Mouse (Mus musculus): ENCODE data around the gene Hcls1. TPM values are rescaled to one million over a fixed set of nuclear protein-coding genes. Genes with fewer than 3 reads are reported as not detected.

Hcls1 gene
- polyA plus RNA-seq, 1 experiment from 2014 or later: 1.0 TPM

DNA sequence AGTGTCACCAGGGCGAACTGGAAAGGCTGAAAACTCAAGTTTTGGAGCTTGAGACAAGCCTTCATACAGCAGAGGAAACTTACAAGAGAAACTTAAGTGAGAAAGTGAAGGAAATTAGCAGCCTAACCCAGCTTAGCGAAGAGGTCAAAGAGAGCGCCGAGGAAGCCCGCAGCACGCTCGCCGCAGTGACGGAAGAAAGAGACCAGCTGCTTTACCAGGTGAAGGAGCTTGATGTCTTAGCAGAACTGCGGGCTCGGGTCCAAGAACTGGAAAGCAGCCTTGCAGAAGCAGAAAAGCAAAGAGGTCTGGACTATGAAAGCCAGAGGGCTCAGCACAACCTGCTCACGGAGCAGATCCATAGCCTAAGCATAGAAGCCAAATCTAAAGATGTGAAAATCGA lies 22.5 kb upstream of the Hcls1 start:
- Histone ChIP-seq H3K27ac (ENCODE audit: low read depth, low read length) (no peak overlapping the region), H3K9me3 (ENCODE audit: control insufficient read depth, low read length) (no peaks in the 10 kb centered on the region), H3K27me3 (ENCODE audit: control insufficient read depth, insufficient read depth, low read length) (no peaks in the 10 kb centered on the region), H3K4me2 (ENCODE audit: low read depth) (no peak overlapping the region), H3K36me3 (ENCODE audit: control insufficient read depth, insufficient read depth, low read length) (peaks cover 3% of the 10 kb centered on the region), H3K9ac (ENCODE audit: low read length) (no peak overlapping the region), H3K4me3 (ENCODE audit: low read depth, low read length) (no peak overlapping the region), H3K4me1 (ENCODE audit: control insufficient read depth, insufficient read depth, low read length) (no peaks in the 10 kb centered on the region)
- ATAC-seq (ENCODE audit: insufficient read depth, low FRiP score, low TSS enrichment) (no peak), DNase-seq (ENCODE audit: low spot score) (no peak)
- 93% methylated on average over 13 of the region's 13 CpGs for WGBS

GRCm38 (mm10) chr16:36914195-36914594 lies 20.6 kb upstream of the Hcls1 start:
- Histone ChIP-seq H3K4me3 (ENCODE audit: low read depth, low read length) (no peak overlapping the region), H3K27me3 (ENCODE audit: control insufficient read depth, insufficient read depth, low read length) (no peaks in the 10 kb centered on the region), H3K27ac (ENCODE audit: low read depth, low read length) (no peak overlapping the region), H3K4me1 (ENCODE audit: control insufficient read depth, insufficient read depth, low read length) (no peaks in the 10 kb centered on the region), H3K4me2 (ENCODE audit: low read depth) (no peak overlapping the region), H3K36me3 (ENCODE audit: control insufficient read depth, insufficient read depth, low read length) (peaks cover 8% of the 10 kb centered on the region), H3K9ac (ENCODE audit: low read length) (no peak overlapping the region), H3K9me3 (ENCODE audit: control insufficient read depth, low read length) (no peaks in the 10 kb centered on the region)
- no peak for DNase-seq (ENCODE audit: low spot score)
- 92% methylated on average over 5 of the region's 5 CpGs for WGBS
- ATAC-seq (ENCODE audit: insufficient read depth, low FRiP score, low TSS enrichment): no peak

DNA sequence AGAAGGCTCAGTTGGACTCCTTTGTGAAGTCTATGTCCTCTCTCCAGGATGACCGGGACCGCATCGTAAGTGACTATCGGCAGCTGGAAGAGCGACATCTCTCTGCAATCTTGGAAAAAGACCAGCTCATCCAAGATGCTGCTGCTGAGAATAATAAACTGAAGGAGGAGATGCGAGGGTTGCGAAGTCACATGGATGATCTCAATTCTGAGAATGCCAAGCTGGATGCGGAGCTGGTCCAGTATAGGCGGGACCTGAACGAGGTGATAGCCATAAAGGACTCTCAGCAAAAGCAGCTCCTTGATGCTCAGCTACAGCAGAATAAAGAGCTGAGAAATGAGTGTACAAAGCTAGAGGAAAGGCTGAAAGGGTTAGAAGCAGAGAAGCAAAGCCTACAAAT lies 16.3 kb upstream of the Hcls1 start:
- H3K4me1 ChIP-seq (ENCODE audit: control insufficient read depth, insufficient read depth, low read length): no peaks in the 10 kb centered on the region
- H3K4me3 ChIP-seq (ENCODE audit: low read depth, low read length): no peak overlapping the region
- H3K9ac ChIP-seq (ENCODE audit: low read length): no peak overlapping the region
- no peak for DNase-seq (ENCODE audit: low spot score)
- H3K27me3 ChIP-seq (ENCODE audit: control insufficient read depth, insufficient read depth, low read length): no peaks in the 10 kb centered on the region
- H3K27ac ChIP-seq (ENCODE audit: low read depth, low read length): no peak overlapping the region
- no peak overlapping the region for H3K4me2 ChIP-seq (ENCODE audit: low read depth)
- H3K36me3 ChIP-seq (ENCODE audit: control insufficient read depth, insufficient read depth, low read length): peaks cover 5% of the 10 kb centered on the region; the same call in 1 of the 2 replicates
- no peaks in the 10 kb centered on the region for H3K9me3 ChIP-seq (ENCODE audit: control insufficient read depth, low read length)
- 93% methylated on average over 10 of the region's 10 CpGs for WGBS
- ATAC-seq (ENCODE audit: insufficient read depth, low FRiP score, low TSS enrichment): no peak

DNA sequence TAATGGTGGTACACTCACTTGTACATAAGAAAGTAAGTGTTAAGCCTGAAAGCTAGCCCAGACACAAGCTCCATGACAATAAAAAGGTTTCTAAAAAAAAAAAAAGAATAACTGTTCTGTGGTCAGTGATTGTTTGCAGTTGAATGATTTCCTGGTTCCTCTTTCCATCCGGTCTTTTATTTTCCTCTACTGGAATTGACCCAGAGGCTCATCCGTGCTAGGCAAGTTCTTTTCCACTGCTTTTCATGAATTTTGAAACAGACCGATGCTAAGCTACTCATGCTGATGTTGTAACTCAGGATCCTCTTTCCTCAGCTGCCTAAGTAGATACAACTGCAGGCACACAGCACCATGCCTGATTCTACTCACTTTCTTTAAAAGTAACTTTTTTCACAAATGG lies 14.4 kb upstream of the Hcls1 start:
- Histone ChIP-seq H3K4me1 (ENCODE audit: control insufficient read depth, insufficient read depth, low read length) (no peaks in the 10 kb centered on the region), H3K27ac (ENCODE audit: low read depth, low read length) (no peak overlapping the region), H3K9ac (ENCODE audit: low read length) (no peak overlapping the region), H3K27me3 (ENCODE audit: control insufficient read depth, insufficient read depth, low read length) (no peaks in the 10 kb centered on the region), H3K4me2 (ENCODE audit: low read depth) (no peak overlapping the region), H3K9me3 (ENCODE audit: control insufficient read depth, low read length) (no peaks in the 10 kb centered on the region), H3K4me3 (ENCODE audit: low read depth, low read length) (no peak overlapping the region), H3K36me3 (ENCODE audit: control insufficient read depth, insufficient read depth, low read length) (peaks cover 5% of the 10 kb centered on the region; the same call in 1 of the 2 replicates)
- WGBS: 90% methylated on average over 3 of the region's 3 CpGs
- DNase-seq (ENCODE audit: low spot score): no peak
- no peak for ATAC-seq (ENCODE audit: insufficient read depth, low FRiP score, low TSS enrichment)

DNA sequence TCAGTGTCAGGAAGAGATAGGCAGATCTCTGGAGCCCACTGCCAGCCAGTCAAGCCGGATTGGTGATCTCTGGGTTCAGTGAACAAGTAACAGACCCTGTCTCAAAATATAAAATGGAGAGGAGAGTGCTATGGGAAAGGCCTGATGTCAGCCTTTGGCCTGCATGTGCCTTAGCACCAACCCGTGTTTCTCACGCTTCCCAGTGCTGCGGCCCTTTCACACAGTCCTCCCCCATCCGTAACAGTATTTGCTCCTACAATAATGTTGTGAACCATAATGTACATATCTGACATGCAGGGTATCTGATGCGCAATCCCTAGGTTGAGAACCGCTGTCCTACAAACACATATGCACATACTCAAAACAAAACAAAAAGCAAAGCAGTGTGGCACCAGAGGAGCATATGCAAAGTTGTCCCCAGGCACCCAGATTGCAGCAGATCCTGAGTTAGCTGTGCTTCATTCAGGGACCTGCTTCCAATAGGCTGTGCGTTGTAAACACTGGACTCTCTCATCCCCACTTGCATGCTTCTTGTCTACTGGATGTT lies 13.6 kb upstream of the Hcls1 start:
- no peak overlapping the region for H3K9ac ChIP-seq (ENCODE audit: low read length)
- 92% methylated on average over 8 of the region's 8 CpGs for WGBS
- DNase-seq (ENCODE audit: low spot score) (no peak), ATAC-seq (ENCODE audit: insufficient read depth, low FRiP score, low TSS enrichment) (no peak)
- no peak overlapping the region for H3K4me2 ChIP-seq (ENCODE audit: low read depth)
- H3K27me3 ChIP-seq (ENCODE audit: control insufficient read depth, insufficient read depth, low read length): no peaks in the 10 kb centered on the region
- H3K36me3 ChIP-seq (ENCODE audit: control insufficient read depth, insufficient read depth, low read length): peaks cover 8% of the 10 kb centered on the region; the same call in 1 of the 2 replicates
- H3K4me3 ChIP-seq (ENCODE audit: low read depth, low read length): no peak overlapping the region
- no peaks in the 10 kb centered on the region for H3K4me1 ChIP-seq (ENCODE audit: control insufficient read depth, insufficient read depth, low read length)
- H3K27ac ChIP-seq (ENCODE audit: low read depth, low read length): no peak overlapping the region
- H3K9me3 ChIP-seq (ENCODE audit: control insufficient read depth, low read length): no peaks in the 10 kb centered on the region

GRCm38 (mm10) chr16:36921980-36922379 lies 12.8 kb upstream of the Hcls1 start:
- peaks cover 8% of the 10 kb centered on the region; the same call in 1 of the 2 replicates for H3K36me3 ChIP-seq (ENCODE audit: control insufficient read depth, insufficient read depth, low read length)
- 92% methylated on average over 6 of the region's 6 CpGs for WGBS
- ATAC-seq (ENCODE audit: insufficient read depth, low FRiP score, low TSS enrichment): no peak

DNA sequence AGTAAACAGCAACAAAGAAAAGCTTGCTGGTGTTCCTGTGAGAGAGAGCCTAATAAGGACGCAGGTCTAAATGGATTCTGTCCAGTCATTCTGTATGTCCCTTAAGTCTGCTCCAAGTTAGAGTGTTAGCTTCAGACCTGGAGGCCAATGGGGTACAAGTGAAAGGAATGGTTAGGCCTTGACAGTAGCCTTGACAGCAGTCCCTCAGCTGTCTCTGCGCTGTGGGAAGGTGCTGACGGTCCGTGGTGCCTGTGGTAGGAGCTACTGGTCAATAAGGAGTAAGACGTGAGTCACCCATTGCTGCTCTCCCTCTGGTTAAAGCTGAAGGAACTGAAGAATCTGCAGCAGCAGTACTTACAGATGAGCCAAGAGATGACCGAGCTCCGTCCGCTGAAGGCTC lies 10.5 kb upstream of the Hcls1 start:
- ATAC-seq (ENCODE audit: insufficient read depth, low FRiP score, low TSS enrichment): no peak
- Histone ChIP-seq H3K27ac (ENCODE audit: low read depth, low read length) (no peak overlapping the region), H3K4me2 (ENCODE audit: low read depth) (no peak overlapping the region), H3K9me3 (ENCODE audit: control insufficient read depth, low read length) (no peaks in the 10 kb centered on the region), H3K27me3 (ENCODE audit: control insufficient read depth, insufficient read depth, low read length) (no peaks in the 10 kb centered on the region), H3K36me3 (ENCODE audit: control insufficient read depth, insufficient read depth, low read length) (0 out of 2 replicates have a peak, but pooled peaks cover 2% of the 10 kb centered on the region), H3K9ac (ENCODE audit: low read length) (no peak overlapping the region), H3K4me1 (ENCODE audit: control insufficient read depth, insufficient read depth, low read length) (no peaks in the 10 kb centered on the region), H3K4me3 (ENCODE audit: low read depth, low read length) (no peak overlapping the region)
- DNase-seq (ENCODE audit: low spot score): no peak
- 93% methylated on average over 8 of the region's 8 CpGs for WGBS

More at GRCm38 (mm10) chr16:36921980-36922379, 12.8 kb upstream of the Hcls1 start:
- H3K9ac ChIP-seq (ENCODE audit: low read length): no peak overlapping the region
- DNase-seq (ENCODE audit: low spot score): no peak
- no peak overlapping the region for H3K4me3 ChIP-seq (ENCODE audit: low read depth, low read length)
- H3K27me3 ChIP-seq (ENCODE audit: control insufficient read depth, insufficient read depth, low read length): no peaks in the 10 kb centered on the region
- no peaks in the 10 kb centered on the region for H3K9me3 ChIP-seq (ENCODE audit: control insufficient read depth, low read length)
- H3K4me2 ChIP-seq (ENCODE audit: low read depth): no peak overlapping the region
- no peak overlapping the region for H3K27ac ChIP-seq (ENCODE audit: low read depth, low read length)
- H3K4me1 ChIP-seq (ENCODE audit: control insufficient read depth, insufficient read depth, low read length): no peaks in the 10 kb centered on the region

GRCm38 (mm10) chr16:36925351-36925750 lies 9.4 kb upstream of the Hcls1 start:
- H3K9ac ChIP-seq (ENCODE audit: low read length): no peak overlapping the region
- no peak overlapping the region for H3K4me3 ChIP-seq (ENCODE audit: low read depth, low read length)
- DNase-seq (ENCODE audit: low spot score) (no peak), ATAC-seq (ENCODE audit: insufficient read depth, low FRiP score, low TSS enrichment) (no peak)
- no peaks in the 10 kb centered on the region for H3K27me3 ChIP-seq (ENCODE audit: control insufficient read depth, insufficient read depth, low read length)
- no peak overlapping the region for H3K27ac ChIP-seq (ENCODE audit: low read depth, low read length)
- no peaks in the 10 kb centered on the region for H3K9me3 ChIP-seq (ENCODE audit: control insufficient read depth, low read length)
- H3K4me2 ChIP-seq (ENCODE audit: low read depth): no peak overlapping the region
- 91% methylated on average over 6 of the region's 6 CpGs for WGBS
- no peaks in the 10 kb centered on the region for H3K4me1 ChIP-seq (ENCODE audit: control insufficient read depth, insufficient read depth, low read length)
- H3K36me3 ChIP-seq (ENCODE audit: control insufficient read depth, insufficient read depth, low read length): peaks cover 2% of the 10 kb centered on the region; the same call in 1 of the 2 replicates

GRCm38 (mm10) chr16:36925797-36926196 lies 9.0 kb upstream of the Hcls1 start:
- Histone ChIP-seq H3K4me1 (ENCODE audit: control insufficient read depth, insufficient read depth, low read length) (no peaks in the 10 kb centered on the region), H3K9ac (ENCODE audit: low read length) (no peak overlapping the region), H3K9me3 (ENCODE audit: control insufficient read depth, low read length) (no peaks in the 10 kb centered on the region), H3K27ac (ENCODE audit: low read depth, low read length) (no peak overlapping the region), H3K4me3 (ENCODE audit: low read depth, low read length) (no peak overlapping the region), H3K4me2 (ENCODE audit: low read depth) (no peak overlapping the region), H3K36me3 (ENCODE audit: control insufficient read depth, insufficient read depth, low read length) (peaks cover 2% of the 10 kb centered on the region; the same call in 1 of the 2 replicates), H3K27me3 (ENCODE audit: control insufficient read depth, insufficient read depth, low read length) (no peaks in the 10 kb centered on the region)
- no peak for DNase-seq (ENCODE audit: low spot score)
- 83% methylated on average over 6 of the region's 6 CpGs for WGBS
- no peak for ATAC-seq (ENCODE audit: insufficient read depth, low FRiP score, low TSS enrichment)
